ENCODE assay signal across 11 mouse cellular contexts in genomic region chr11:58641057-58641456, GRCm38 (mm10). TPM values are rescaled to one million over a fixed set of nuclear protein-coding genes. Genes with fewer than 3 reads are reported as not detected.
DNase-seq lines count a peak whose midpoint lies in the region; ATAC-seq and TF ChIP-seq lines count a peak whose summit lies in the region.
"Had no signal": no experiment of that assay in that cellular context is flagged by ENCODE, and none has a peak within 500 bp of the region (broad histone marks: within the 10 kb centered on the region; RNA-seq: fewer than 3 reads in every experiment).

No protein-coding gene starts in this region.

- WGBS in hindbrain, embryonic 16.5 days = 26% methylated on average over 14 of the region's 14 CpGs
- WGBS in midbrain, embryonic 13.5 days = 30% methylated on average over 14 of the region's 14 CpGs

- peak; percentile 11 for DNase-seq in embryo, embryonic 10 days (ENCODE audit: low spot score)
- DNase-seq in embryo, embryonic 10.5 days (ENCODE audit: low spot score) = no peak
- no peak for DNase-seq in cerebellum, postnatal 14 days
- DNase-seq in gastrocnemius, postnatal 14 days = no peak
- DNase-seq: lung, postnatal 14 days had no signal

- peak overlapping the region; percentile 58; the same call in 1 of the 2 replicates for H3K9ac ChIP-seq in hindbrain, embryonic 16.5 days (ENCODE audit: low read depth, low read length)
- H3K9ac ChIP-seq in midbrain, embryonic 13.5 days (replicated peaks) = no peak overlapping the region

- no peak for ATAC-seq in hindbrain, embryonic 16.5 days
- ATAC-seq in midbrain, embryonic 13.5 days = no peak
- ATAC-seq in CD4-positive, CD25-positive, alpha-beta regulatory T cell, adult 4 months = no peak

- H3K9me3 ChIP-seq in hindbrain, embryonic 16.5 days (ENCODE audit: control insufficient read depth, low read length) = no peaks in the 10 kb centered on the region
- no peaks in the 10 kb centered on the region for H3K9me3 ChIP-seq in midbrain, embryonic 13.5 days

- no peak for TF ChIP-seq POLR2A in cortical plate, adult 2 months (IDR thresholded peaks at IDR 0.05; ENCODE audit: extremely low read depth, insufficient read depth, low read length)

- peaks cover 5% of the 10 kb centered on the region; the same call in 1 of the 2 replicates for H3K27me3 ChIP-seq in hindbrain, embryonic 16.5 days (replicated peaks; ENCODE audit: control insufficient read depth, insufficient read depth, low read length)
- peaks cover 31% of the 10 kb centered on the region for H3K27me3 ChIP-seq in midbrain, embryonic 13.5 days

- H3K4me2 ChIP-seq in hindbrain, embryonic 16.5 days (ENCODE audit: low read length) = peak overlapping the region; percentile 98
- peak overlapping the region; percentile 92 for H3K4me2 ChIP-seq in midbrain, embryonic 13.5 days (replicated peaks)

- H3K4me3 ChIP-seq in cortical plate, adult 2 months (ENCODE audit: insufficient read depth, low read length) = peak overlapping the region; percentile 19; the same call in 1 of the 2 replicates
- peak overlapping the region; percentile 52 for H3K4me3 ChIP-seq in hindbrain, embryonic 16.5 days (ENCODE audit: low read length)
- H3K4me3 ChIP-seq in midbrain, embryonic 13.5 days (replicated peaks) = peak overlapping the region; percentile 44

- intact Hi-C loops in gastrocnemius, postnatal 14 days (cut with DNase I; ENCODE audit: low total_unique reads) = no loop called here

- no peaks in the 10 kb centered on the region for H3K4me1 ChIP-seq in cortical plate, adult 2 months (ENCODE audit: control insufficient read depth, insufficient read depth, low read length)
- peaks cover 5% of the 10 kb centered on the region for H3K4me1 ChIP-seq in hindbrain, embryonic 16.5 days (ENCODE audit: control insufficient read depth, insufficient read depth, low read depth, low read length)
- peaks cover 9% of the 10 kb centered on the region for H3K4me1 ChIP-seq in midbrain, embryonic 13.5 days (replicated peaks)

- no peaks in the 10 kb centered on the region for H3K36me3 ChIP-seq in hindbrain, embryonic 16.5 days (ENCODE audit: control insufficient read depth, insufficient read depth, low read length)
- no peaks in the 10 kb centered on the region for H3K36me3 ChIP-seq in midbrain, embryonic 13.5 days

- TF ChIP-seq CTCF in cortical plate, adult 2 months (IDR thresholded peaks at IDR 0.05; ENCODE audit: extremely low read depth, insufficient read depth, low read length) = no peak

- no peak overlapping the region for H3K27ac ChIP-seq in cortical plate, adult 2 months (ENCODE audit: insufficient read depth, low read length)
- H3K27ac ChIP-seq in hindbrain, embryonic 16.5 days (ENCODE audit: low read depth, low read length) = no peak overlapping the region
- H3K27ac ChIP-seq in midbrain, embryonic 13.5 days = no peak overlapping the region

RNA-seq across cellular contexts. Expression of gene Trim58, which starts 0.8 kb away (rescaled TPM):
- 0.04 and 0.08 TPM in 2 replicates for polyA plus RNA-seq in cortical plate, adult 2 months (2012; rRNA removed)
- 0.20 and 0.25 TPM in 2 replicates for polyA plus RNA-seq in hindbrain, embryonic 16.5 days (2015; fragmentation: Nextera tagmentation; extraction: Ambion mirVana)
- polyA plus RNA-seq in midbrain, embryonic 13.5 days (2015; fragmentation: Nextera tagmentation; extraction: Ambion mirVana) = 0.07 and 0.12 TPM in 2 replicates
- not detected for polyA plus RNA-seq in CD4-positive, CD25-positive, alpha-beta regulatory T cell, adult 4 months (2017; shearing (Covaris generic))
- not detected for total RNA-seq in gastrocnemius, postnatal 14 days (2021)
- polyA plus RNA-seq: gonadal fat pad, adult 2 months; testis, adult 2 months had no signal

RNA-seq across cellular contexts. Expression of gene Olfr323, which starts 10.8 kb away (rescaled TPM):
- not detected in 2 replicates for polyA plus RNA-seq in cortical plate, adult 2 months (2012; rRNA removed)
- polyA plus RNA-seq in hindbrain, embryonic 16.5 days (2015; fragmentation: Nextera tagmentation; extraction: Ambion mirVana) = not detected in 2 replicates
- polyA plus RNA-seq in midbrain, embryonic 13.5 days (2015; fragmentation: Nextera tagmentation; extraction: Ambion mirVana) = not detected in 2 replicates
- polyA plus RNA-seq in CD4-positive, CD25-positive, alpha-beta regulatory T cell, adult 4 months (2017; shearing (Covaris generic)) = not detected
- not detected for total RNA-seq in gastrocnemius, postnatal 14 days (2021)
- polyA plus RNA-seq: gonadal fat pad, adult 2 months had no signal

RNA-seq across cellular contexts. Expression of gene Olfr322, which starts 17.5 kb away (rescaled TPM):
- polyA plus RNA-seq in cortical plate, adult 2 months (2012; rRNA removed) = not detected in 2 replicates
- polyA plus RNA-seq in hindbrain, embryonic 16.5 days (2015; fragmentation: Nextera tagmentation; extraction: Ambion mirVana) = not detected in 2 replicates
- not detected in 2 replicates for polyA plus RNA-seq in midbrain, embryonic 13.5 days (2015; fragmentation: Nextera tagmentation; extraction: Ambion mirVana)
- polyA plus RNA-seq in CD4-positive, CD25-positive, alpha-beta regulatory T cell, adult 4 months (2017; shearing (Covaris generic)) = not detected
- not detected for total RNA-seq in gastrocnemius, postnatal 14 days (2021)
- polyA plus RNA-seq: gonadal fat pad, adult 2 months; testis, adult 2 months had no signal

RNA-seq across cellular contexts. Expression of gene 2210407C18Rik, which starts 25.2 kb away (rescaled TPM):
- polyA plus RNA-seq in cortical plate, adult 2 months (2012; rRNA removed) = not detected in 2 replicates
- not detected in 2 replicates for polyA plus RNA-seq in hindbrain, embryonic 16.5 days (2015; fragmentation: Nextera tagmentation; extraction: Ambion mirVana)
- polyA plus RNA-seq in midbrain, embryonic 13.5 days (2015; fragmentation: Nextera tagmentation; extraction: Ambion mirVana) = not detected in 2 replicates
- not detected for polyA plus RNA-seq in CD4-positive, CD25-positive, alpha-beta regulatory T cell, adult 4 months (2017; shearing (Covaris generic))
- total RNA-seq in gastrocnemius, postnatal 14 days (2021) = not detected
- polyA plus RNA-seq: gonadal fat pad, adult 2 months; testis, adult 2 months had no signal

RNA-seq across cellular contexts. Expression of gene Olfr320, which starts 39.8 kb away (rescaled TPM):
- polyA plus RNA-seq in cortical plate, adult 2 months (2012; rRNA removed) = not detected in 2 replicates
- not detected in 2 replicates for polyA plus RNA-seq in hindbrain, embryonic 16.5 days (2015; fragmentation: Nextera tagmentation; extraction: Ambion mirVana)
- not detected in 2 replicates for polyA plus RNA-seq in midbrain, embryonic 13.5 days (2015; fragmentation: Nextera tagmentation; extraction: Ambion mirVana)
- not detected for polyA plus RNA-seq in CD4-positive, CD25-positive, alpha-beta regulatory T cell, adult 4 months (2017; shearing (Covaris generic))
- total RNA-seq in gastrocnemius, postnatal 14 days (2021) = not detected
- polyA plus RNA-seq: gonadal fat pad, adult 2 months; testis, adult 2 months had no signal
